Mouse (Mus musculus) neural tube, embryonic 13.5 days (tissue): Measurements from ENCODE around the gene Jade2. TPM values are rescaled to one million over a fixed set of nuclear protein-coding genes. Genes with fewer than 3 reads are reported as not detected.

Experiments
- ATAC-seq: fragments of 200-750 bp; cut with Nextera tagmentation; 2 replicates; pipeline ENCODE4 v1.8.0; 2017; ENCODE audit warnings: low read depth, mild to moderate bottlenecking, moderate TSS enrichment, moderate library complexity
- H3K27ac ChIP-seq: fragments of 300-500 bp; sonication (generic); replicated peaks from 2 replicates; pipeline ENCODE4 v1.5.1; 2015; ENCODE audit warnings: moderate library complexity, mild to moderate bottlenecking, inconsistent platforms
- H3K27me3 ChIP-seq: fragments of 300-500 bp; sonication (generic); 2 replicates; pipeline ENCODE4 v1.6.1; 2015; ENCODE audit warnings: mild to moderate bottlenecking, inconsistent platforms
- H3K36me3 ChIP-seq: fragments of 300-500 bp; sonication (generic); 2 replicates; pipeline ENCODE4 v1.6.1; 2015; ENCODE audit warnings: mild to moderate bottlenecking, inconsistent platforms
- H3K4me1 ChIP-seq: fragments of 300-500 bp; sonication (generic); replicated peaks from 2 replicates; pipeline ENCODE4 v1.6.1; 2015; ENCODE audit warnings: inconsistent platforms
- H3K4me2 ChIP-seq: fragments of 300-500 bp; sonication (generic); 2 replicates; pipeline ENCODE4 v1.6.1; 2015; ENCODE audit warnings: inconsistent platforms, mild to moderate bottlenecking, moderate library complexity
- H3K4me3 ChIP-seq: fragments of 300-500 bp; sonication (generic); 2 replicates; pipeline ENCODE4 v1.5.1; 2015; ENCODE audit warnings: mild to moderate bottlenecking, inconsistent platforms
- H3K9ac ChIP-seq: fragments of 300-500 bp; sonication (generic); 2 replicates; pipeline ENCODE4 v1.6.1; 2015; ENCODE audit warnings: moderate library complexity, mild to moderate bottlenecking, inconsistent platforms
- H3K9me3 ChIP-seq: fragments of 300-500 bp; sonication (generic); 2 replicates; pipeline ENCODE4 v1.6.1; 2016; ENCODE audit warnings: inconsistent platforms
- WGBS: fragments of 180-500 bp; shearing (Covaris S2); methylation state at CpG from one replicate; pipeline ENCODE4 v1.1.7; 2015; 5-methylcytosine and 5-hydroxymethylcytosine counted together
- polyA plus RNA-seq: library from polyadenylated mRNA; unstranded; fragments of >200 nt; fragmentation: Nextera tagmentation; extraction: Ambion mirVana; gene quantifications from 2 replicates; pipeline ENCODE4 v1.2.1, GENCODE M21; 2015

The Jade2 gene
- polyA plus RNA-seq, 1 experiment from 2014 or later, result 0.46 TPM

DNA sequence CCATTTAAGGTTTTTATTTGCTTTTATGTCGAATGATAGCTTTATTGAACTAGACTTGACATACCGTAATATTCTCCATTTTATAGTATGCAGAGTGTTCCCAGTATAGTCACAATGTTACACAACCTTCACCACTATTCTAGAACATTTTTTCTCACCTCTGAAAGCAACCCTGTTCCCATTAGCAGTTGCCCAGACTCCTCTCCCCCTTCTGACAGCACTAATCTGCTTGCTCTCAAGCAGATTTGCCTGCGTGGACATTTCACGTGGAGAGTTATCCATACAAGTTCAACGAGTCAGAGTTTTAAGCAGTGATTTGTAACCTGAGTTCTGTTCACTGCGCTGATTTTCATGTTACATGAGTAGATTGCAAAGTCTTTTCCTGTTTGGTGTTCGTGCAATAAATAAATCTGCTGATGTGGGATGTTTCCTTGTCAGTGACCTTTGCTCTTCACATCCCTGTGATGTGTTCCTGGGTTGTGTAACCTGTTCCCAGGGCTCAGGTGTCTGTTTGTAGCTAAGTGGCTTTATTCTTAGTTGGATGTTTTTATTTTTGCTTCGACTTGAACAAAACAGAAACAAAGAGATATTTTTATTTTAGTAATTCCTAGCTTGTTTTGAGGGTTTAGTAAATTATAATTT, 89.8 kb downstream of the Jade2 start:
- Histone ChIP-seq H3K27me3 (no peaks in the 10 kb centered on the region), H3K9me3 (no peaks in the 10 kb centered on the region), H3K4me1 (peaks cover 28% of the 10 kb centered on the region), H3K27ac (no peak overlapping the region), H3K4me3 (no peak overlapping the region), H3K9ac (no peak overlapping the region), H3K36me3 (no peaks in the 10 kb centered on the region), H3K4me2 (no peak overlapping the region)
- 81% methylated on average over 8 of the region's 8 CpGs for WGBS
- ATAC-seq, result no peak

DNA sequence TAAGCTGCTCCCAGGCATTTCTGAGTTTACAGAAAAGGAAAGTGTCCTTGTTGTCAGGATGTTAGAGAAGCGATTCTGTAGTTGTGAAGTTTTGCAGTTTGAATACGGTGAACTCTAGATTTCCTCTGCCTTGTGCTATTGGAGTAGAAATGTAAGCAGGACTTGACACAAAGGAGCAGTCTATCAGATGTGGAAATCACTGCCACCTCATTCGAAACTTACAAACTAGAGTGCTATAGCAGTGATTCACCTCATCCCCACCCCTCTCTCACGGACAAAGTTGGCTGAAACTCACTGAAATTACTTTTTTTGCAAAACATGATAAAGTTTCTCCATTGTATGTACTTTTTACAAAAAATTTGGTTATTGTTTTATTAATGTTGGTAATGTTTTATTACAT, 92.6 kb downstream of the Jade2 start:
- Histone ChIP-seq H3K4me1 (peaks cover 28% of the 10 kb centered on the region), H3K9ac (no peak overlapping the region), H3K4me3 (peak overlapping the region; percentile 89; the same call in 1 of the 2 replicates), H3K36me3 (no peaks in the 10 kb centered on the region), H3K9me3 (no peaks in the 10 kb centered on the region), H3K4me2 (peak overlapping the region; percentile 85), H3K27me3 (peaks cover 9% of the 10 kb centered on the region; the same call in 1 of the 2 replicates), H3K27ac (no peak overlapping the region)
- ATAC-seq, result no peak
- WGBS, result 88% methylated on average over 4 of the region's 4 CpGs

GRCm38 (mm10) chr11:51763955-51764354, 93.5 kb downstream of the Jade2 start:
- Histone ChIP-seq H3K9me3 (no peaks in the 10 kb centered on the region), H3K36me3 (no peaks in the 10 kb centered on the region), H3K9ac (peak overlapping the region; percentile 89), H3K4me2 (peak overlapping the region; percentile 85), H3K27me3 (peaks cover 9% of the 10 kb centered on the region; the same call in 1 of the 2 replicates), H3K4me1 (peaks cover 28% of the 10 kb centered on the region), H3K4me3 (peak overlapping the region; percentile 89), H3K27ac (0 out of 2 replicates have a peak overlapping the region, but pooled peaks have one; percentile 34)
- 6% methylated on average over 13 of the region's 13 CpGs for WGBS
- peak; percentile 56; the same call in 1 of the 2 replicates for ATAC-seq

Other genes with a start within 250 kb of the Jade2 start
- 96.4 and 106 TPM in 2 replicates for gene Nhp2, start 237.9 kb downstream of the Jade2 start, polyA plus RNA-seq
- 71.8 and 74.5 TPM in 2 replicates for gene Rmnd5b, start 221.8 kb downstream of the Jade2 start, polyA plus RNA-seq
- 14.1 and 15.2 TPM in 2 replicates for gene N4bp3, start 206.8 kb downstream of the Jade2 start, polyA plus RNA-seq
- 0.64 and 0.96 TPM in 2 replicates for gene D930048N14Rik, start 206.7 kb downstream of the Jade2 start, polyA plus RNA-seq
- 125 and 136 TPM in 2 replicates for gene 0610009B22Rik, start 168.8 kb downstream of the Jade2 start, polyA plus RNA-seq
- gene Sec24a, start 94.0 kb downstream of the Jade2 start, polyA plus RNA-seq, result 14.7 and 17.3 TPM in 2 replicates
- gene Sar1b, start 94.0 kb downstream of the Jade2 start, polyA plus RNA-seq, result 200 and 212 TPM in 2 replicates
- gene Cdkn2aipnl, start 110.0 kb upstream of the Jade2 start, polyA plus RNA-seq, result 115 and 116 TPM in 2 replicates
- 265 and 279 TPM in 2 replicates for gene Ube2b, start 143.1 kb upstream of the Jade2 start, polyA plus RNA-seq
- 23.7 and 24.2 TPM in 2 replicates for gene Cdkl3, start 146.6 kb upstream of the Jade2 start, polyA plus RNA-seq
- gene Ppp2ca, start 241.0 kb upstream of the Jade2 start, polyA plus RNA-seq, result 137 and 141 TPM in 2 replicates